Mouse (Mus musculus) hindbrain, postnatal 0 days (tissue): Measurements from ENCODE around the gene Nkx6-2. TPM values are rescaled to one million over a fixed set of nuclear protein-coding genes. Genes with fewer than 3 reads are reported as not detected.

Experiments
- ATAC-seq: fragments of 200-750 bp; cut with Nextera tagmentation; 2 replicates; pipeline ENCODE4 v1.8.0; 2017; ENCODE audit warnings: mild to moderate bottlenecking, moderate TSS enrichment, moderate library complexity
- DNase-seq: peaks from one replicate; pipeline ENCODE4 v3.0.0-alpha.2; 2015; ENCODE audit warnings: low spot score
- H3K27ac ChIP-seq: fragments of 300-500 bp; sonication (generic); 2 replicates; pipeline ENCODE4 v1.5.1; 2014; ENCODE audit warnings: mild to moderate bottlenecking
- H3K27me3 ChIP-seq: fragments of 300-500 bp; sonication (generic); 2 replicates; pipeline ENCODE4 v1.6.1; 2014; ENCODE audit warnings: low read length, mixed read lengths; ENCODE audit not compliant: insufficient read depth
- H3K36me3 ChIP-seq: fragments of 300-500 bp; sonication (generic); 2 replicates; pipeline ENCODE4 v1.6.1; 2014; ENCODE audit warnings: low read length, mixed read lengths; ENCODE audit not compliant: insufficient read depth
- H3K4me1 ChIP-seq: fragments of 300-500 bp; sonication (generic); 2 replicates; pipeline ENCODE4 v1.6.1; 2014; ENCODE audit warnings: antibody characterized with exemption, low read length, mixed read lengths; ENCODE audit not compliant: insufficient read depth
- H3K4me2 ChIP-seq: fragments of 300-500 bp; sonication (generic); 2 replicates; pipeline ENCODE4 v1.6.1; 2014; ENCODE audit warnings: low read depth, mild to moderate bottlenecking, low read length, moderate library complexity, mixed read lengths
- H3K4me3 ChIP-seq: fragments of 300-500 bp; sonication (generic); 2 replicates; pipeline ENCODE4 v1.5.1; 2014; ENCODE audit warnings: low read length
- H3K9ac ChIP-seq: fragments of 300-500 bp; sonication (generic); replicated peaks from 2 replicates; pipeline ENCODE4 v1.6.1; 2014; ENCODE audit warnings: mild to moderate bottlenecking, low read length, moderate library complexity, mixed read lengths
- H3K9me3 ChIP-seq: fragments of 300-500 bp; sonication (generic); 2 replicates; pipeline ENCODE4 v1.6.1; 2016; ENCODE audit warnings: low read length, mixed read lengths
- CTCF ChIP-seq: IDR thresholded peaks from 2 replicates; pipeline ENCODE4 v1.5.1; 2016; ENCODE audit warnings: antibody characterized with exemption, control low read depth, low read depth
- WGBS: fragments of 180-500 bp; shearing (Covaris S2); extraction: QIAGEN DNeasy Blood & Tissue Kit; methylation state at CpG from one replicate; pipeline ENCODE4 v1.1.7; 2014; 5-methylcytosine and 5-hydroxymethylcytosine counted together
- polyA plus RNA-seq: library from polyadenylated mRNA; unstranded; fragments of >200 nt; fragmentation: Nextera tagmentation; extraction: Ambion mirVana; gene quantifications from 2 replicates; pipeline ENCODE4 v1.2.1, GENCODE M21; 2015
- total RNA-seq: library from RNA; depleted of rRNA; stranded (reverse); fragments of >200 nt; gene quantifications from 2 replicates; pipeline ENCODE4 v1.2.3, GENCODE M21; 2014

The Nkx6-2 gene
- total and polyA plus RNA-seq, 2 experiments from 2014 or later: 17.4 to 18.8 TPM

GRCm38 (mm10) chr7:139581801-139582571, 611 bp downstream of the Nkx6-2 start:
- no peak for TF ChIP-seq CTCF
- ATAC-seq: peak; percentile 31; the same call in 1 of the 2 replicates
- H3K4me2 ChIP-seq: peak overlapping the region; percentile 34
- peaks cover 81% of the 10 kb centered on the region for H3K27me3 ChIP-seq
- no peaks in the 10 kb centered on the region for H3K9me3 ChIP-seq
- H3K4me3 ChIP-seq: peak overlapping the region; percentile 32
- peaks cover 7% of the 10 kb centered on the region; the same call in 1 of the 2 replicates for H3K36me3 ChIP-seq
- H3K4me1 ChIP-seq: no peaks in the 10 kb centered on the region; the same call in 1 of the 2 replicates
- DNase-seq: no peak
- H3K27ac ChIP-seq: no peak overlapping the region
- peak overlapping the region; percentile 28; the same call in 1 of the 2 replicates for H3K9ac ChIP-seq
- WGBS: under 1% methylated on average over 77 of the region's 82 CpGs

GRCm38 (mm10) chr7:139580851-139581775, 1.5 kb downstream of the Nkx6-2 start:
- no peaks in the 10 kb centered on the region; the same call in 1 of the 2 replicates for H3K4me1 ChIP-seq
- H3K36me3 ChIP-seq: peaks cover 7% of the 10 kb centered on the region; the same call in 1 of the 2 replicates
- DNase-seq (no peak), ATAC-seq (no peak)
- no peak for TF ChIP-seq CTCF
- WGBS: 2% methylated on average over 78 of the region's 78 CpGs
- H3K9ac ChIP-seq: 0 out of 2 replicates have a peak overlapping the region, but pooled peaks have one; percentile 28
- peaks cover 72% of the 10 kb centered on the region for H3K27me3 ChIP-seq
- peak overlapping the region; percentile 34 for H3K4me2 ChIP-seq
- H3K9me3 ChIP-seq: no peaks in the 10 kb centered on the region
- no peak overlapping the region for H3K27ac ChIP-seq
- peak overlapping the region; percentile 32 for H3K4me3 ChIP-seq

- Histone ChIP-seq H3K4me2 (no peak overlapping the region), H3K27ac (no peak overlapping the region), H3K4me3 (no peak overlapping the region), H3K27me3 (peaks cover 62% of the 10 kb centered on the region), H3K4me1 (no peaks in the 10 kb centered on the region; the same call in 1 of the 2 replicates), H3K9ac (no peak overlapping the region), H3K9me3 (no peaks in the 10 kb centered on the region), H3K36me3 (peaks cover 7% of the 10 kb centered on the region; the same call in 1 of the 2 replicates)
- no peak for ATAC-seq
- 72% methylated on average over 21 of the region's 21 CpGs for WGBS
- TF ChIP-seq CTCF: no peak
- no peak for DNase-seq
Observed at GRCm38 (mm10) chr7:139579261-139579905, 3.2 kb downstream of the Nkx6-2 start.

- Histone ChIP-seq H3K9ac (no peak overlapping the region), H3K4me2 (no peak overlapping the region), H3K4me1 (no peaks in the 10 kb centered on the region), H3K36me3 (peaks cover 7% of the 10 kb centered on the region; the same call in 1 of the 2 replicates), H3K27ac (no peak overlapping the region), H3K9me3 (no peaks in the 10 kb centered on the region), H3K4me3 (no peak overlapping the region), H3K27me3 (peaks cover 40% of the 10 kb centered on the region)
- TF ChIP-seq CTCF: no peak
- DNase-seq (no peak), ATAC-seq (no peak)
- WGBS: 70% methylated on average over 16 of the region's 16 CpGs
Observed at GRCm38 (mm10) chr7:139576064-139576686, 6.4 kb downstream of the Nkx6-2 start.

GRCm38 (mm10) chr7:139572665-139573064, 9.9 kb downstream of the Nkx6-2 start:
- ATAC-seq: peak; percentile 49; the same call in 1 of the 2 replicates
- 86% methylated on average over 3 of the region's 3 CpGs for WGBS
- peaks cover 5% of the 10 kb centered on the region for H3K27me3 ChIP-seq

GRCm38 (mm10) chr7:139570788-139571187, 11.8 kb downstream of the Nkx6-2 start:
- no peak for TF ChIP-seq CTCF
- 98% methylated on average over 5 of the region's 5 CpGs for WGBS
- Histone ChIP-seq H3K4me2 (no peak overlapping the region), H3K36me3 (no peaks in the 10 kb centered on the region), H3K27me3 (no peaks in the 10 kb centered on the region), H3K9me3 (no peaks in the 10 kb centered on the region), H3K9ac (no peak overlapping the region), H3K4me1 (no peaks in the 10 kb centered on the region), H3K27ac (no peak overlapping the region), H3K4me3 (no peak overlapping the region)
- DNase-seq (no peak), ATAC-seq (no peak)

More at GRCm38 (mm10) chr7:139572665-139573064, 9.9 kb downstream of the Nkx6-2 start:
- no peak overlapping the region for H3K4me3 ChIP-seq
- H3K4me2 ChIP-seq: no peak overlapping the region
- DNase-seq: no peak
- no peaks in the 10 kb centered on the region for H3K4me1 ChIP-seq
- H3K27ac ChIP-seq: no peak overlapping the region
- no peak overlapping the region for H3K9ac ChIP-seq
- no peaks in the 10 kb centered on the region for H3K9me3 ChIP-seq
- H3K36me3 ChIP-seq: no peaks in the 10 kb centered on the region
- TF ChIP-seq CTCF: no peak
